Mouse (Mus musculus) neural tube, embryonic 14.5 days (tissue): ENCODE measurements around the gene Man2a1. TPM values are rescaled to one million over a fixed set of nuclear protein-coding genes. Genes with fewer than 3 reads are reported as not detected.

Source experiments
- ATAC-seq: fragments of 200-750 bp; cut with Nextera tagmentation; 2 replicates; pipeline ENCODE4 v1.8.0; 2017; ENCODE audit warnings: low read depth, mild to moderate bottlenecking, moderate TSS enrichment, moderate library complexity
- H3K27ac ChIP-seq: fragments of 300-500 bp; sonication (generic); 2 replicates; pipeline ENCODE4 v1.5.1; 2014; ENCODE audit warnings: low read depth, mild to moderate bottlenecking, control low read depth, low read length, moderate library complexity, mixed read lengths
- H3K27me3 ChIP-seq: fragments of 300-500 bp; sonication (generic); 2 replicates; pipeline ENCODE4 v1.6.1; 2014; ENCODE audit warnings: low read length; ENCODE audit not compliant: control insufficient read depth, insufficient read depth
- H3K36me3 ChIP-seq: fragments of 300-500 bp; sonication (generic); 2 replicates; pipeline ENCODE4 v1.6.1; 2014; ENCODE audit warnings: low read length, mixed read lengths; ENCODE audit not compliant: control insufficient read depth, insufficient read depth
- H3K4me1 ChIP-seq: fragments of 300-500 bp; sonication (generic); 2 replicates; pipeline ENCODE4 v1.6.1; 2014; ENCODE audit warnings: low read length; ENCODE audit not compliant: control insufficient read depth, insufficient read depth
- H3K4me2 ChIP-seq: fragments of 300-500 bp; sonication (generic); 2 replicates; pipeline ENCODE4 v1.6.1; 2014; ENCODE audit warnings: mild to moderate bottlenecking, low read depth, low read length, control low read depth
- H3K4me3 ChIP-seq: fragments of 300-500 bp; sonication (generic); 2 replicates; pipeline ENCODE4 v1.5.1; 2014; ENCODE audit warnings: low read depth, low read length, control low read depth, mixed read lengths
- H3K9ac ChIP-seq: fragments of 300-500 bp; sonication (generic); replicated peaks from 2 replicates; pipeline ENCODE4 v1.6.1; 2014; ENCODE audit warnings: low read depth, mild to moderate bottlenecking, control low read depth, low read length, mixed read lengths
- H3K9me3 ChIP-seq: fragments of 300-500 bp; sonication (generic); 2 replicates; pipeline ENCODE4 v1.6.1; 2016; ENCODE audit warnings: low read length; ENCODE audit not compliant: control insufficient read depth
- WGBS: fragments of 180-500 bp; shearing (Covaris S2); extraction: QIAGEN DNeasy Blood & Tissue Kit; methylation state at CpG from one replicate; pipeline ENCODE4 v1.1.7; 2014; 5-methylcytosine and 5-hydroxymethylcytosine counted together
- polyA plus RNA-seq: library from polyadenylated mRNA; unstranded; fragments of >200 nt; fragmentation: Nextera tagmentation; extraction: Ambion mirVana; gene quantifications from 2 replicates; pipeline ENCODE4 v1.2.1, GENCODE M21; 2014

Gene Man2a1
- polyA plus RNA-seq, 1 experiment from 2014 or later: 5.3 TPM

DNA sequence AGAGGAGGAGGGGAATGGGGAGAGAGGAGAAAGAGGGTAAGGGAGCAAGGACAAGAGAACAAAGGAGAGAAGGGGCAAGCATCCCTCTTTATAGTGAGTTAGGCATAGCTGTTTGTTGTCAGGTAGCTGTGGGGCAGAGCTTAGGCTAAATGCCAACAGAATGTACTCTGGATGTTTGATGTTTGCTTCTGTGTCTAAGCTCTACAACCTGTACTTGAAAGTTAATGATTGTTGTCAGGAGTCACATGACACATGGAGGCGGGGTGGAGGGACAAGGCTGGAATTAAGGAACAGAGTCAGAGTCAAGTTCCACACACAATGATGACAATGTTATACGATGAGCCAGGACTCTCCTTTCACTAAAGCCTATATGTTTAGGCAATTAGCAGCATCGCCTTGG lies 181.8 kb downstream of the Man2a1 start:
- no peak overlapping the region for H3K27ac ChIP-seq
- no peaks in the 10 kb centered on the region for H3K4me1 ChIP-seq
- H3K9me3 ChIP-seq: no peaks in the 10 kb centered on the region
- 92% methylated on average over 3 of the region's 3 CpGs for WGBS
- no peak overlapping the region for H3K4me3 ChIP-seq
- no peak for ATAC-seq
- H3K27me3 ChIP-seq: no peaks in the 10 kb centered on the region
- H3K9ac ChIP-seq: no peak overlapping the region
- no peak overlapping the region for H3K4me2 ChIP-seq
- H3K36me3 ChIP-seq: no peaks in the 10 kb centered on the region

DNA sequence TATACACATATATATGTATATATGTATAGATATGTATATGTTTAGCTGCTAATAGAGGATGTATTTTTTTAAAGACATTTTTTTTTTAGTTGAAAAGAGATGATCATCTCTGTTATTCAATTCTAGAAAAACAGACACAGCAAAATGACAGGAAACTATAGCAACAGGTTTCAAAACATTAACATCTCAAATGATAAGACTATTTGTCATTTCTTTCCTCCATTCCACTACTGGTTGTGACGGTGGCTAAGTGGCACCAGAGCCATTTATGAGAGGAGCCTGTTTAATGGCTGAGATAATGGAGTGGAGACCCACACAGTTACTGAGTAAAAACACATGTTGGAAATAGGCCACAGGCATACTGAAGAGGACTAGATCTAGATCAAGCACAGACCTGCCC lies 185.4 kb downstream of the Man2a1 start:
- H3K4me3 ChIP-seq: no peak overlapping the region
- WGBS: 47% methylated on average over 1 of the region's 1 CpGs
- no peak for ATAC-seq

DNA sequence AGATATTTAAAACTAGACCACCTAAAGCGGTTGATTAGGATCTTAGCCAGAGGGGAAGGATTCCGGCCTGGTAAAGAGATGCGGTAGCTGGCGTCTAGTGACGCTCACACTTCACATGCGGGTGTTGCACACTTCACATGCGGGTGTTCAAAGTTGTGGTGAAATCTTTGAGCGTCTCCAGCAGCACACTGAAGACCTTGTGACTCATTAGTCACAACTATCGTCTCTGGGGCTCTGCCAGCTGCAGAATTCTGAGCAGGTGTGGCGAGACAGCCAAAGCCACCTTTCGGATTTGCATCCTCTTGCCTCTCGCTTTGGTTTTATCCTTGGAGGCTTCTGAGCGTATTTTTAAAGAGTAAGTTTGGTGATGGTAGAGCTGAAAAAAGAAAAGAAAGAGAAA lies 187.8 kb downstream of the Man2a1 start:
- ATAC-seq: no peak
- Histone ChIP-seq H3K27me3 (no peaks in the 10 kb centered on the region), H3K4me2 (no peak overlapping the region), H3K4me3 (no peak overlapping the region), H3K4me1 (no peaks in the 10 kb centered on the region), H3K27ac (no peak overlapping the region), H3K36me3 (no peaks in the 10 kb centered on the region), H3K9me3 (no peaks in the 10 kb centered on the region), H3K9ac (no peak overlapping the region)
- 90% methylated on average over 13 of the region's 13 CpGs for WGBS

More for the DNA sequence above, 185.4 kb downstream of the Man2a1 start:
- no peaks in the 10 kb centered on the region for H3K36me3 ChIP-seq
- no peak overlapping the region for H3K27ac ChIP-seq
- no peaks in the 10 kb centered on the region for H3K9me3 ChIP-seq
- H3K9ac ChIP-seq: no peak overlapping the region
- no peaks in the 10 kb centered on the region for H3K4me1 ChIP-seq
- H3K27me3 ChIP-seq: no peaks in the 10 kb centered on the region
- H3K4me2 ChIP-seq: no peak overlapping the region

DNA sequence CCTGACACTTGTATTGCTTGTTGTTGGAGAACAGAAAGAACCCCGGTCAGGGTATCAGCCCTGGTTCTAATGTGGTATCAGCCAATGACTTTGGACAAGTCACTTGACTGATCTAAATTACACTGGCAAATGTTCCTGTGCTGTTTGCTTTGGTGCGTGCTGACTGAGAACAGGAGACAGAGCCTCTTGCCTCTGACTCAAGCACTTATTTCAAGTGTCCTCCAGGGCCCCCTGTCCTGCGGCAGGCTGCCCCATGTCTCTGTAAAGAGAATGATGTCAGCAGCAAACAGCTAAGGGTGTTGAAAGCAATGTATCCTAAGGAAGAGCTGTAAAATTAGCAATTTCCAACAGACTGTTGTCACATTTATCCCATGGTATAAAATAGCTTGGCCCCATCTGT lies 188.6 kb downstream of the Man2a1 start:
- no peak for ATAC-seq
- no peaks in the 10 kb centered on the region for H3K27me3 ChIP-seq
- WGBS: 63% methylated on average over 3 of the region's 3 CpGs

DNA sequence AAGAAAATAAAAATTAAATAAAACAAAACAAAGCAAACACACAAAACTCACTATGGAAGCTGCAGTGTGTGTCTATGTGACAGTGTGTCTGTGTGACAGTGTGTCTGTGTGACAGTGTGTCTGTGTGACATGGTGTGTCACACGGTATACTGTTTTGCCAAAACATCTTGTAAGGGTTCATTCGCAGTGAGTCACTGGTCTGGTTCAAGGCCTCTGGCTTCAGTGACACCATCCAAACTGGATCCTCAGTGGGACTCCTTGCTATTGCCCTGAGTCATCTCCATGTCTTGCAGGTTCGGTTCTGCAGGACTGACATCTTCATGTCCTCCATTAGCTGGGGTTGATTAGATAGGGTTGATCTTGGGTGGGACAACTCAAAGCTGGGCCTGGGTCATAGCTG lies 191.5 kb downstream of the Man2a1 start:
- WGBS: 94% methylated on average over 3 of the region's 3 CpGs

More for the DNA sequence above, 188.6 kb downstream of the Man2a1 start:
- H3K27ac ChIP-seq: no peak overlapping the region
- H3K9ac ChIP-seq: no peak overlapping the region
- H3K4me3 ChIP-seq: no peak overlapping the region
- H3K9me3 ChIP-seq: no peaks in the 10 kb centered on the region
- H3K4me1 ChIP-seq: no peaks in the 10 kb centered on the region
- H3K36me3 ChIP-seq: no peaks in the 10 kb centered on the region
- H3K4me2 ChIP-seq: no peak overlapping the region

DNA sequence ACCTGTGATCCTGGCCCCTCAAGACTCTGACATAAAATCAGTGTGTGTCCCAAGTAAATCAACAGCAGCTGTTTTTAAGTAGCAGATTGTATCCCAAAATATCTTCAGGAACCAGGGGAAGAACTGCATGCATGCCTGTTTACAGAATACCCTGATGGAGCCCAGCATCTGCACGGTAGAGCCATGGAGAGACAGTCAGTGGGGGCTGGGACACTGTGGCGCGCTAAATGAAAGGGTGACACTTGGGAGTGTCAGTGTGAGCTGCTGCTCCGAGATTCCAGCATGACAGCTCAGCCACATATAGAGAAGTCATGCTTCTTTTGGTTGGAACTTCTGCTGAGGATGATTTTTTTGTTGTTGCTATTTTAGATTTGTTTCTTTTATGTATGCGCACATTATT lies 192.1 kb downstream of the Man2a1 start:
- H3K27ac ChIP-seq: no peak overlapping the region
- H3K36me3 ChIP-seq: no peaks in the 10 kb centered on the region
- no peak overlapping the region for H3K4me3 ChIP-seq
- no peak overlapping the region for H3K4me2 ChIP-seq
- WGBS: 85% methylated on average over 5 of the region's 5 CpGs
- no peaks in the 10 kb centered on the region for H3K9me3 ChIP-seq
- ATAC-seq: no peak
- no peaks in the 10 kb centered on the region for H3K4me1 ChIP-seq
- H3K9ac ChIP-seq: no peak overlapping the region
- no peaks in the 10 kb centered on the region for H3K27me3 ChIP-seq

More for the DNA sequence above, 191.5 kb downstream of the Man2a1 start:
- no peak overlapping the region for H3K4me3 ChIP-seq
- no peak overlapping the region for H3K27ac ChIP-seq
- H3K4me2 ChIP-seq: no peak overlapping the region
- H3K27me3 ChIP-seq: no peaks in the 10 kb centered on the region
- H3K9ac ChIP-seq: no peak overlapping the region
- no peaks in the 10 kb centered on the region for H3K4me1 ChIP-seq
- no peak for ATAC-seq
- H3K36me3 ChIP-seq: no peaks in the 10 kb centered on the region
- no peaks in the 10 kb centered on the region for H3K9me3 ChIP-seq

DNA sequence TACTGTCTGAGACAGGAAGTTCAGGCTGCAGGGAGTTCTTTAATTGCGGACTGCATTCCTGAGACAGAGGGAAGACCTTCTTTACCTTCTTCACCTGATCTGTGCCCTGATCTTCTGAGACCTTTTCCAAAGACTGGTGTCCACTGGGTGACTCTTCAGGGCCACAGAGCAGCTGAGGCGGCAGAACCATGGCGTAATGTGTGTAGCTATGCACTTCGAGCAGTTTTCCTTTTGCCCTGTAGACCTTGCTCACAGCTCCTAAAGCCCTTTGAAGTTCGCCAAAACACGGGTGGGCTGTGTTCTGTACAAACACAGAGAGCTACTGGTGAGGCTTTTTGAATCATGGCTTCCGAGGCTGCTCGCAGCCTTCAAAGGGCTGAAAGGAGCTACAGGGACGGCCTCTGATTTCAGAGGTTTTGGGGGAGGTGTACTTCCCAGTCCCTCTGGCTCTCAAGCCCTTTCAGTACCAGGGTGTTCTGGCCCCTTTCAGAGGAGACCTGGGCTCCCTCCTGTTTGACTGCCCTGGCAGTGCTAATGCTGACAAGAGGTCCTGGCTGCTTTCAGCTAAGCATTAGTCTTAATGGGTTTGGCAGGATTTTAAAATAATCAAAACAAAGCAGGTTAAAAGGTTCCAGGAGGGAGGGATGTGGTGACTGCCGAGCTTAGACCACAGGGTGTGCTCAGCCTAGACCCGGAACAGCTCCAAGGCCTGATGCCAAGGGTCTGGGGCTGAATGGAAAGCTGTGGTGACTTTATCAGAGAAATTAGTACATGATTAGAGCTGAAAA lies 201.8 kb downstream of the Man2a1 start:
- 57% methylated on average over 11 of the region's 11 CpGs for WGBS
- no peak for ATAC-seq

DNA sequence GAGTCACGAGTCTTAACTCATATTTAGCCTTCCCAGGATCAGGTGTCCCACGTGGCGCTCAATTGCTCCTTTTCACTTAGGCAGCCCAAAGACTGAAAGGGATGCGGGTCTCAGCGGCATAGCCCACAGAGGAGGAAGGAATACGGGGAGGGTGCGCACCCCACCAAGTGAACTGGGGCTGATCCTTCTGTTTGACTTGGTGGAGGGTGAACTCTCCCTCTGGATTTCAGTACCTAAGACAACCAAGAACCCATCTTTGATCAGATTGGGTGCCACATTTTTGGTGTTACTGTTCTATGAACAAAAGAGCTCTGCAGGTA lies 202.4 kb downstream of the Man2a1 start:
- Histone ChIP-seq H3K9ac (no peak overlapping the region), H3K36me3 (no peaks in the 10 kb centered on the region), H3K9me3 (no peaks in the 10 kb centered on the region), H3K4me2 (no peak overlapping the region), H3K27me3 (no peaks in the 10 kb centered on the region), H3K4me1 (peaks cover 3% of the 10 kb centered on the region; the same call in 1 of the 2 replicates), H3K27ac (no peak overlapping the region), H3K4me3 (no peak overlapping the region)
- whole genome bisulfite sequencing: 73% methylated on average over 7 of the region's 7 CpGs
- ATAC-seq: no peak

More for the DNA sequence above, 201.8 kb downstream of the Man2a1 start:
- no peak overlapping the region for H3K9ac ChIP-seq
- H3K36me3 ChIP-seq: no peaks in the 10 kb centered on the region
- no peak overlapping the region for H3K4me3 ChIP-seq
- no peak overlapping the region for H3K4me2 ChIP-seq
- no peak overlapping the region for H3K27ac ChIP-seq
- no peaks in the 10 kb centered on the region for H3K9me3 ChIP-seq
- peaks cover 3% of the 10 kb centered on the region; the same call in 1 of the 2 replicates for H3K4me1 ChIP-seq
- no peaks in the 10 kb centered on the region for H3K27me3 ChIP-seq
